Mouse (Mus musculus) bone marrow macrophage, adult 2 months (primary cell): ENCODE measurements around the gene Aagab. TPM values are rescaled to one million over a fixed set of nuclear protein-coding genes. Genes with fewer than 3 reads are reported as not detected.

ENCODE experiments used
- H3K27ac ChIP-seq: 2 replicates; pipeline ENCODE4 v1.5.1; 2012; ENCODE audit warnings: low read depth, low read length; ENCODE audit not compliant: insufficient read depth
- H3K4me1 ChIP-seq: 2 replicates; pipeline ENCODE4 v1.6.1; 2012; ENCODE audit warnings: low read length; ENCODE audit not compliant: control insufficient read depth, insufficient read depth
- H3K4me3 ChIP-seq: 2 replicates; pipeline ENCODE4 v1.5.1; 2012; ENCODE audit warnings: mild to moderate bottlenecking, low read length, moderate library complexity; ENCODE audit not compliant: insufficient read depth
- CTCF ChIP-seq: IDR thresholded peaks from 2 replicates; pipeline ENCODE4 v1.5.1; 2012; ENCODE audit warnings: low read depth, mild to moderate bottlenecking, low read length, moderate library complexity
- POLR2A ChIP-seq: IDR thresholded peaks from 2 replicates; pipeline ENCODE4 v1.6.1; 2012; ENCODE audit warnings: mild to moderate bottlenecking, low read depth, low read length, borderline replicate concordance
- polyA plus RNA-seq: library from polyadenylated mRNA; stranded (reverse); fragments of >200 nt; gene quantifications from 2 replicates; pipeline ENCODE4 v1.2.4, GENCODE M21; 2012; ENCODE audit not compliant: missing spikeins, insufficient read depth, insufficient read length

Gene Aagab
- polyA plus RNA-seq: 46.2 and 46.5 TPM in 2 replicates

DNA sequence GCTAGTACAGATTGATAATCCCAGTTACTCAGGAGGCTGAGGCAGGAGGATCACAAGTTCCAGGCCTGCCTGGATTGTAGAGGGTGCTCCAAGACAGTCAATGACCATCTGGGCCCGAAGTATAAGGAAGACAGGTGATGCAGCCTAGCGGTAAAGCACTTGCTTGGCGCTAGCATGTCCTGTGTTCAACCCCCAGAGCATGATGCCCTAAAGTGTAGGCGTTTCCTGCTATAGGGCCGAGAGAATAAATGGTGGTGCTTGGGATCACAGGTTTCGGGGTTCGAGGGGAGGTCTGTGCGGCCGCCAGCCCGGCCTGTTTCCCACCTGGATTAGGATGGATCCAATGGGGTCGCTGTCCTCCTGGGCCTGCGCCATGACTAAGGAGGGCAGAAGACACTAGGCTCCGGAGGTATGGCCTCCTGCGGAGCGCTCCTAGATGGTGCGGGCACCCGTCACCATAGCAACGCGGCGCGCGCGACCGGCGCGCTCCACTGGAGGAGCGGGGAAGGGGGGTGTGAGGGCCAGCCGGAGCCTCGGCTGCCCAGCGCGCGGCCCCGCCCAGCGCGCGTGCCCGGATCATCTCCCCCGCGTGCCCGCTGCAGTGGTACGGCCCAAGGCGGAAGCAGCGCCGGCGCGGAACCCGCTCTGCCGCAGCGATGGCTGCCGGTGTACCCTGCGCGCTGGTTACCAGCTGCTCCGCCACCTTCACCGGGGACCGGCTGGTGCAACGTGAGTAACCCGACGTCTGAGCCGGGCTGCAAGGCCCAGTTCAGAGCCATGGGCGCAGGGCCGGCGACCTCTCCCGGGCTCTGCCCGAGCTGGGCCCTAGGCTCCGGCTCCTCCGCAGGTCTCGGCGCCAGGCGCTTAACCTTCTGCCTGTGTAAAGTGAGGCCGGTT lies at the start of gene Aagab, which contains the start of gene Iqch:
Gene Aagab (plus strand): TSS at position 618 of the 897 bp plus-strand sequence.
Gene Iqch (minus strand): TSS at position 451 of the 897 bp plus-strand sequence.
- Histone ChIP-seq H3K27ac (peak within 1 kb of the TSS; percentile 42), H3K4me3 (peak within 1 kb of the TSS; percentile 92), H3K4me1 (peaks cover 11% of the 10 kb centered on the region)
- no peak for TF ChIP-seq CTCF
- peak; percentile 47; the same call in 1 of the 2 replicates for TF ChIP-seq POLR2A

DNA sequence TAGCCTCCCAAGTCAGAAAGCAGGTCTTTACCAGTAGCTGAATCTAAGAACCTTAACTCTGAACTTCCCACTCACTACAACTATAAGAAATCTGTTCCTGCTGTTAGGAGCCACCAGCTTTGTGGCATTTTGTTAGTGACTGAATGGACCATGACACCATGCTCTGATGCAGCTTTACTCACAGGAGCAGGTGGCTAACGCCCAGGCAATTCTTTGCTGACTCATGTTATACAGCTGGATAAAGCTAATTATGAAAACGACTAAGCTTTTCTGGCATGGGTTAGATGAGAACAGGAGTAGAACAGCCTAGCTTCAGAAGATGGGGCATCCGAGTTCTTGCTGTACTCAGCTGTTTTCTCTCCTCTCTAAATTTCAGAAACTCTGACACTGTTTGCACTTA lies 48.8 kb upstream of the Aagab start:
- H3K4me1 ChIP-seq: peaks cover 7% of the 10 kb centered on the region
- no peak overlapping the region for H3K4me3 ChIP-seq
- TF ChIP-seq CTCF: no peak
- no peak for TF ChIP-seq POLR2A
- H3K27ac ChIP-seq: no peak overlapping the region

DNA sequence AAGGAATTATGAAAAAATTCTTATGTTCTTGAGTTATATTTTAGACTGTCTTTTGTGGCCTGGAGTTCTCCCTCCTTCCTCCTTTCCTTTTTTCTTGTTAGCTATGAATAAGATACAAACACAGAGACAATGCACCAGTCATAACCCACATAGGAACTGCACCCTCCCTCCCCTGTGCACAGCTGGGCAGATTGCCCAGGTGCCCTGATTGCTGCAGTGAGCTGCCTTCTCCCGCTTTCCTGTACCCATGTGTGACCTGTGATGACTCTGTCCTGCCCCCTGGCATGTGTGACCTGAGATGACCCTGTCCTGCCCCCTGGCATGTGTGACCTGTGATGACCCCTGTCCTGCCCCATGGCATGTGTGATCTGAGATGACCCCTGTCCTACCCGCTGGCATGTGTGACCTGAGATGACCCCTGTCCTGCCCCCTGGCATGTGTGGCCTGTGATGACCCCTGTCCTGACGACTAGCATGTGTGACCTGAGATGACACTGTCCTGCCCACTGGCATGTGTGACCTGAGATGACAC lies 46.9 kb upstream of the Aagab start:
- no peak for TF ChIP-seq POLR2A
- TF ChIP-seq CTCF: no peak
- no peak overlapping the region for H3K4me3 ChIP-seq
- peaks cover 7% of the 10 kb centered on the region for H3K4me1 ChIP-seq
- no peak overlapping the region for H3K27ac ChIP-seq

DNA sequence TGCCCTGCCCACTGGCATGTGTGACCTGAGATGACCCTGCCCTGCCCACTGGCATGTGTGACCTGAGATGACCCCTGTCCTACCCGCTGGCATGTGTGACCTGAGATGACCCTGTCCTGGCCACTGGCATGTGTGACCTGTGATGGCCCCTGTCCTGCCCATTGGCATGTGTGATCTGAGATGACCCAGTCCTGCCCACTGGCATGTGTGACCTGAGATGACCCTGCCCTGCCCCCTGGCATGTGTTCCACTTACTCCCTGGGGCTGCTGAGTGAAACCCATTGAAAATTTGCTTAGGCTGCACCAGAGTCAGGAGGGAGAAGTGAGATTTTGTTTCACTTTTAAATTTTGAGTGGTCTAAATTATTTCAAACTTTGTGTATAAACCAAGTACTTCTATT lies 46.1 kb upstream of the Aagab start:
- no peak overlapping the region for H3K4me3 ChIP-seq
- peaks cover 7% of the 10 kb centered on the region for H3K4me1 ChIP-seq
- no peak for TF ChIP-seq CTCF
- H3K27ac ChIP-seq: no peak overlapping the region

DNA sequence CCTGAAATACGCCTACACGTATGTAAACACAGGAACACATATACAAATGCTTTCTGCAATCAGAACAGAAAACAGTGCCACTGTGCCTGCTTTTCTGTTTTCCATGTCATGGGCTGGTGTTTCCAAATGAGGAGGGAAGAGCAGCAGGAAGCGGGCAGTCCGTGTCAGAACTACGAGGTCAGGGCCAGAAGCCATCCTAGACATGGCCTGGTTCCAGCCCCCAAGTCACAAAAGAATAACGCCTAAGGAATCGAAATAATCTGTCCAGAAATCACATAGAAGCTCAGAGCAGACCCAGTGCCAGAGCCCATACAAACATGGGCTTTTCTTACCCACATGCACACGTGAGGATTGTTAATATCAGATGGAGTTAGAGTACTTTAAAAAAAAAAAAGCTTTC lies 45.5 kb upstream of the Aagab start:
- no peak for TF ChIP-seq CTCF
- no peak for TF ChIP-seq POLR2A
- H3K4me1 ChIP-seq: peaks cover 7% of the 10 kb centered on the region
- H3K4me3 ChIP-seq: no peak overlapping the region
- H3K27ac ChIP-seq: no peak overlapping the region

DNA sequence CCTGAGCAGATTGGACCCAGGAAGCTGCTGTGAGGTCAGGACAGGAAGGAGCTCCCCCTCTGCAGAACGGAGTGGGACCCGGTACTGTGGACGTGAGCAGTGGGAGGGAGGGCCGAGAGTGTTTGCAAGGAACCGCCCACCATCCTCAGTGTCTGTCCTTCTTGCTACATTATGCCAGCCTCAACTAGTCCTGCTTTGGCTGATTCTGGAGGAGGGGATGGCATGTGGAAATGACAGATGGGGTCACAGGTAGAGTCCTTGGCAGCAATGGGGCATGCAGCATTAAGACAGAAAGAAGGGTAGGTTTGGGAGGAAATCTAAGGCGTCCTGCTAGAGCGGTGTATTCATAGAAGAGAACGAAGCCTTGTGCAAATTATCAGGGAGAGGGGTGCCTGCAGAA lies 40.5 kb upstream of the Aagab start:
- Histone ChIP-seq H3K4me1 (no peaks in the 10 kb centered on the region; the same call in 1 of the 2 replicates), H3K27ac (no peak overlapping the region), H3K4me3 (no peak overlapping the region)
- TF ChIP-seq POLR2A (no peak), CTCF (no peak)

DNA sequence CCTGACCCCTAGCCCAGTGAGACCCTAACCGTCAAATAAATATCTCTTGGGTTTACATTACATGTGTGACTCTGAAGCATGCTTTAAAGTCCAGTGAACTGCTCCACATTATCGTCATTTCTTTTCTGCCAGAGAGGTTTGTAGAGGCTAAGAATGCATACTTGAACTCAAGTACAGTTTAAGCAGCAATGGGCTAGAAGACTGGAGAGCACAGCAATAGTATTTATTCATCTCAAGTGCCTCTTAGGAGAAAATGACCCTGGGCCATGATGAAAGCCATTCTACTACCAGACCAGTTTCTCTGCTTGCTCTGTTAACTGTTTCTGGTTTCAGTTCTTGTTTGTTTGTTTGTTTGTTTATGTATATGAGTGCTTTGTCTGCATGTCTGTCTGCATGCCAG lies 39.0 kb upstream of the Aagab start:
- Histone ChIP-seq H3K4me3 (no peak overlapping the region), H3K4me1 (peaks cover 3% of the 10 kb centered on the region), H3K27ac (no peak overlapping the region)
- TF ChIP-seq POLR2A (no peak), CTCF (no peak)

DNA sequence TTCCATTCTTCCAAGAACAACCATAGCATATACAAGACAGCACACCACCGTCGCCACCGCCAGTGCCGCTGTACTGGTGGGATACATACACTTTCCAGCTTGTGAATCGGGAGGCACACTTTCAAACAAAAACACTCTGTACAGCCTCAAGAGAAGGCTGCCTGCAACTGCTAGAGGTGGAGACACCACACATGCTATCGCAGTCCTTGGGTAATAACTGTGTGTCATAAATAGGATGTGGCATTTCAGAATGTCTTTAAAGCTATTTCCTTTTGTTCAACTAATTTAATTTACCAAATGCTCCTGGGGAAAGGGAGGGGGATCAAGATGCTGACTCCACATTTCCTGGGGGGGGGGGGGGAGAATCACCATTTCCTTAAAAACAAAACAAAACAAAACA lies 34.1 kb upstream of the Aagab start:
- Histone ChIP-seq H3K4me3 (no peak overlapping the region), H3K27ac (no peak overlapping the region), H3K4me1 (peaks cover 3% of the 10 kb centered on the region)
- TF ChIP-seq CTCF (no peak), POLR2A (no peak)

DNA sequence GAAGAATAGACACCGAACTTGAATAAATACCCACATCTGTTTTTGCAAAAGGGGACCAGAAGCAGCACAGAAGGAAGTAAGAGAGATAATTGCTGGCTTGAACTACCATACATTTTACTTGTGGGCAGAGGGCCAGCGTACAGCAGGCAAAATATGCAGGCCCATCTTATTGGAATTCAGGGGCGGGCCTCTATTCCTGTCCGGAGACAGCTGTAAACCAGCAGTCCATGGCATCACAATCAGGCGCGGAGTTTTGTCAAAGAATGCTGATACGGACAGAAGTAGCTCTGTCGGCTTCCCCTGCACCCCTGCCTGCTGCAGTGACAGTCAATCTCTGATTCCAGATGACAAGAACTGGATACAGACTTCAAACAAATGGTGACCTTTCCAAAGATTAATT lies 33.7 kb upstream of the Aagab start:
- H3K4me1 ChIP-seq: peaks cover 3% of the 10 kb centered on the region
- H3K4me3 ChIP-seq: no peak overlapping the region
- no peak overlapping the region for H3K27ac ChIP-seq
- TF ChIP-seq POLR2A (no peak), CTCF (no peak)

DNA sequence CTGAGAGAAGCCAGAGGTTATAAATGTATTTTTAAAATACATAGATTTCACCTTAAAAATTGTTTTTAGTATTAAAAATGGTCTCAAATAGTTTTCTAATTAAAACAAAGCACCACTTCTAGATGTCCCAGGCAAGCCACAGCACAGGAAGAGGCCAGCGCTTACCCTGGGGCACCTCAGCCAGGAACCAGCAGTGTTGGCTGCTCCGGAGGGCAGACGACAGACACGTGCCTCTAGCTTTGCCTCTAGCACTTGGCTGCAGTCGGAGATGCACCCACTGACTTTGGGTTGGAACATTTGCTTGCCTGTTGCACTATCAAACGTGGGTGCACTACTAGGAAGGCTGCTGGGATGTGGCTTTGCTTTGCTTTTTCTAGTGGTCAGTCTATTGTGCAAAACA lies 30.6 kb upstream of the Aagab start:
- Histone ChIP-seq H3K27ac (no peak overlapping the region), H3K4me1 (peaks cover 3% of the 10 kb centered on the region), H3K4me3 (no peak overlapping the region)
- TF ChIP-seq POLR2A: no peak
- TF ChIP-seq CTCF: no peak
